Mouse (Mus musculus) liver, embryonic 11.5 days (tissue): Measurements from ENCODE around the gene Stx8. TPM values are rescaled to one million over a fixed set of nuclear protein-coding genes. Genes with fewer than 3 reads are reported as not detected.

Experiments
- ATAC-seq: fragments of 200-750 bp; cut with Nextera tagmentation; replicated peaks from 2 replicates; pipeline ENCODE4 v1.8.0; 2017; ENCODE audit warnings: moderate number of reproducible peaks, mild to moderate bottlenecking, moderate TSS enrichment, moderate library complexity; ENCODE audit not compliant: low FRiP score
- DNase-seq: peaks from one replicate; pipeline ENCODE4 v3.0.0-alpha.2; 2017; ENCODE audit warnings: low spot score
- H3K27ac ChIP-seq: fragments of 300-500 bp; sonication (generic); 2 replicates; pipeline ENCODE4 v1.5.1; 2014; ENCODE audit warnings: mild to moderate bottlenecking, low read depth, low read length, control low read depth
- H3K27me3 ChIP-seq: fragments of 300-500 bp; sonication (generic); replicated peaks from 2 replicates; pipeline ENCODE4 v1.6.1; 2014; ENCODE audit warnings: low read length, mixed read lengths; ENCODE audit not compliant: control insufficient read depth, insufficient read depth
- H3K36me3 ChIP-seq: fragments of 300-500 bp; sonication (generic); 2 replicates; pipeline ENCODE4 v1.6.1; 2014; ENCODE audit warnings: mild to moderate bottlenecking, low read length, moderate library complexity, mixed read lengths; ENCODE audit not compliant: control insufficient read depth, insufficient read depth
- H3K4me1 ChIP-seq: fragments of 300-500 bp; sonication (generic); replicated peaks from 2 replicates; pipeline ENCODE4 v1.6.1; 2014; ENCODE audit warnings: low read length, mixed read lengths; ENCODE audit not compliant: control insufficient read depth, insufficient read depth
- H3K4me2 ChIP-seq: fragments of 300-500 bp; sonication (generic); 2 replicates; pipeline ENCODE4 v1.6.1; 2014; ENCODE audit warnings: mild to moderate bottlenecking, control low read depth, moderate library complexity
- H3K4me3 ChIP-seq: fragments of 300-500 bp; sonication (generic); 2 replicates; pipeline ENCODE4 v1.5.1; 2014; ENCODE audit warnings: low read depth, low read length, control low read depth
- H3K9ac ChIP-seq: fragments of 300-500 bp; sonication (generic); 2 replicates; pipeline ENCODE4 v1.6.1; 2014; ENCODE audit warnings: low read depth, low read length, control low read depth
- H3K9me3 ChIP-seq: fragments of 300-500 bp; sonication (generic); 2 replicates; pipeline ENCODE4 v1.6.1; 2016; ENCODE audit warnings: low read length, inconsistent platforms, mixed read lengths; ENCODE audit not compliant: control insufficient read depth
- WGBS: fragments of 180-500 bp; shearing (Covaris S2); extraction: QIAGEN DNeasy Blood & Tissue Kit; methylation state at CpG from one replicate; pipeline ENCODE4 v1.1.7; 2014; 5-methylcytosine and 5-hydroxymethylcytosine counted together
- polyA plus RNA-seq: library from polyadenylated mRNA; unstranded; fragments of >200 nt; fragmentation: Nextera tagmentation; extraction: Ambion mirVana; gene quantifications from 2 replicates; pipeline ENCODE4 v1.2.1, GENCODE M21; 2014

Gene Stx8
- polyA plus RNA-seq, 1 experiment from 2014 or later = 45.8 TPM

DNA sequence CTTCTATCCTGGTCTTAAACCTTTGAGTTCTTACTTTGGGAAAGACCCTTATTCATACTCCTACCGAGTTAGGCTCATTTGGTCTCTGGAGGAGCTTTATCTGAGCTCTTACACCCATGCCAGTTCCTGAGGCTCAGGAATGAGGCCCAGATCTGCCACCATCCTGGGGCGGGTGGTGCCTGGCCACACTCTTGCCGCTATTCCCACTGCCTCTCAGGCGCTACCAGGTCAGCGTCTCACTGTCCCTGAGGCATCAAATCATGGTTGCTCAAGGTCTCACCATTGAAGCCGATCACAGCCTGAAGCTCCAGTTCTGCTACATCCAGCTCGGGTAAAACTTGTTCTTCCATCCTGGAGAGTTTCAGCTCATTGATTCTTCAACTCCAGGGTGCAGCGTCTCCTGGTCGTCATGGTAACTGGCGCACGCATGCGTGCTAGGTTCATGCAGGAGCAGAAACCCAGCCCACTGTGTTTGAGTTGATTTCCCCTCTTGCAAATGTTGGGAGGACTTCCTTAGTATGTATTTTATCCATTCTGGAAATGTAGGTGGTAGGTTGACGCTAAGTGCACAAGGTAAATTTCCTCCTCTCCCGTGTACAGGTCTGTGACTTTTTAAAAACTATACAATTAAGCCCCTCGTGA, 630 bp upstream of the Stx8 start, which contains the start of gene Cfap52:
TSS of gene Cfap52 (minus strand) at position 410 of the 642 bp plus-strand sequence.
- ATAC-seq = peak; percentile 73; the same call in 1 of the 2 replicates
- 6% methylated on average over 15 of the region's 15 CpGs for WGBS
- no peak within 1 kb of the TSS; the same call in 1 of the 2 replicates for H3K27ac ChIP-seq

DNA sequence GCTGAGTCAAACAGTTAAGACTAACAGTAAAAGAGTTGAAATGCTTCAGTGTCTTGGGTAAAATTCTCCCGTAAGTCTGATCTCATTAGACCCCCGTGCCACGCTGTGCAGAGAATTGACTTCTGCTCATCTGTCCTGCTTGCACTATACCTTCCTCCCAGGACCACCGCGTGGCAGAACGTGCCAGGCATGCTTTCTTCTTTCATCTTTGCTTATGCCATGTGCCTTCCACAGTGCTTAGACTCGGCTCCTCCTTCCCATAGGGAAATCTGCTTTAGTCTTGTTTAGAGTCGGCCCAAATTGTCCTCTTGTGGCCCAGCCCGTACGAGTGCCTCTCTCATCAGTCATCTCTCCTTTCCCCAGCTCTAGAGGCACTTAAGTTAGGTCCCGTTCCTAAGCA, 1.8 kb downstream of the Stx8 start:
- peaks cover 3% of the 10 kb centered on the region; the same call in 1 of the 2 replicates for H3K36me3 ChIP-seq
- H3K27ac ChIP-seq = no peak overlapping the region
- H3K4me2 ChIP-seq = no peak overlapping the region
- H3K4me3 ChIP-seq = no peak overlapping the region
- DNase-seq (no peak), ATAC-seq (no peak)
- no peaks in the 10 kb centered on the region for H3K9me3 ChIP-seq
- H3K9ac ChIP-seq = no peak overlapping the region
- 76% methylated on average over 11 of the region's 11 CpGs for WGBS
- peaks cover 8% of the 10 kb centered on the region; the same call in 1 of the 2 replicates for H3K4me1 ChIP-seq
- no peaks in the 10 kb centered on the region for H3K27me3 ChIP-seq

More for the DNA sequence above, 630 bp upstream of the Stx8 start, which contains the start of gene Cfap52:
- no peaks in the 10 kb centered on the region for H3K9me3 ChIP-seq
- peak within 1 kb of the TSS; percentile 80 for H3K9ac ChIP-seq
- DNase-seq = peak; percentile 80
- H3K36me3 ChIP-seq = peaks cover 3% of the 10 kb centered on the region; the same call in 1 of the 2 replicates
- no peaks in the 10 kb centered on the region for H3K27me3 ChIP-seq
- H3K4me3 ChIP-seq = peak within 1 kb of the TSS; percentile 89
- H3K4me2 ChIP-seq = peak within 1 kb of the TSS; percentile 90
- H3K4me1 ChIP-seq = peaks cover 8% of the 10 kb centered on the region; the same call in 1 of the 2 replicates

DNA sequence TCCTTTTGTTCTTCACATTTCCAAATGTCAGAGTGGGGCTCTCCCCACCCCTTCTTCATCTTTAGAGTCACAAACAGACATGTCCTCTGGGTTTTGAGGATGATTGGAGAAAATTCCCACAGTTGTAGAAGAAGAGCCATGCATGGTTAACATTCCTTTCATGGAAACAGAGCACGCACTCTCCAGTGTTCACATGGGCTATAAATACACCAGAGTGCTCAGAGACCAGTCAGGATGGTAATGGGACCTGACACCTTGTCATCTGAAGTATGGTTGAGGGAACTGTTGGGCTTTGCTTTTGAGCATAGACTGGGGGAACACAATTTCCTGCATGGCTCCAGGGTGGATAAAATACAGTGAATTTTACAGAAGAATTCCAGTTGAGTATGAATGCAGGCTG, 6.6 kb downstream of the Stx8 start:
- Histone ChIP-seq H3K4me2 (no peak overlapping the region), H3K9ac (no peak overlapping the region), H3K27ac (no peak overlapping the region), H3K4me3 (no peak overlapping the region), H3K9me3 (no peaks in the 10 kb centered on the region), H3K4me1 (0 out of 2 replicates have a peak, but pooled peaks cover 2% of the 10 kb centered on the region), H3K27me3 (no peaks in the 10 kb centered on the region), H3K36me3 (peaks cover 3% of the 10 kb centered on the region; the same call in 1 of the 2 replicates)
- WGBS = 91% methylated on average over 1 of the region's 1 CpGs
- no peak for DNase-seq
- no peak for ATAC-seq

DNA sequence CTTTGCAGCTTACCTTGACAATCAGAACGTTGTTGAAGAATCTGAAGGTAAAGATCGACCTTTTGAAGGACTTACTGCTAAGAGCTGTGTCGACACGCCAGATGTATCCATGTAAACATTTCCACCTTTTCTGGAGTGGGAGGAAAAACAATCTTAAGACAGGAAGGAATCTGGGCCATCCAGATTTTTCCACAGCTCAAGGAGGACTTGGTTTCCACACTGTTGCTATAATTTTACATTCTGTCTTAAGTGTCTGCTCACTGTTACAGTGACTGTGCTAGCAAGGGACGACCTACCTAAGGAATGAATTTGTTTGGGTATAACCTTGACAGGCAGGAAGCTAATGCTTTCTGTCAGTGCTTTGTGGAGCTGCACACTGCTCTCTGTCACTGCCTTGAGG, 7.2 kb downstream of the Stx8 start:
- Histone ChIP-seq H3K9ac (no peak overlapping the region), H3K4me1 (no peaks in the 10 kb centered on the region), H3K27ac (no peak overlapping the region), H3K36me3 (peaks cover 3% of the 10 kb centered on the region; the same call in 1 of the 2 replicates), H3K4me2 (no peak overlapping the region), H3K27me3 (no peaks in the 10 kb centered on the region), H3K4me3 (no peak overlapping the region), H3K9me3 (no peaks in the 10 kb centered on the region)
- 81% methylated on average over 5 of the region's 5 CpGs for WGBS
- DNase-seq (no peak), ATAC-seq (no peak)

DNA sequence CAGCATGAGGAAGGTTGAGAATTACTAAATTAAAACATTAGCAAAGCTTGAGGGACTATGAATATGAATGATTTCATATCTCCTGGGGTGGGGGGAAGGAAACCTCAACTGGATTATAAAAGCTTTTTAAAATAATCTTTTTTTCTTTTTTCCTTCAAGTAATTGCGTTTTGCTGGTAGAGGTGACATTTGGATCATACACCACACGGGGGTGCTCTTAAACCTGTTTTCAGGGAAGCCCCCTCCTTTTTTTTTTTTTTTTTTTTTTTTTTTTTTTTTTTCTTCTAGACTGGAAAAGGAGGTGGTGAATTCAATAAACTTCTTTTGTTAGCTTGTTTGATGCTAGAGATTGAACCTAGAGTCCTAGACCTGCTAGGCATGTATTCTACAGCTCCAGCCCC, 9.3 kb downstream of the Stx8 start:
- Histone ChIP-seq H3K4me1 (no peaks in the 10 kb centered on the region), H3K27ac (no peak overlapping the region), H3K9me3 (no peaks in the 10 kb centered on the region), H3K36me3 (no peaks in the 10 kb centered on the region), H3K9ac (no peak overlapping the region), H3K27me3 (no peaks in the 10 kb centered on the region), H3K4me2 (no peak overlapping the region), H3K4me3 (no peak overlapping the region)
- no peak for DNase-seq
- no peak for ATAC-seq
- 11% methylated on average over 2 of the region's 2 CpGs for WGBS

DNA sequence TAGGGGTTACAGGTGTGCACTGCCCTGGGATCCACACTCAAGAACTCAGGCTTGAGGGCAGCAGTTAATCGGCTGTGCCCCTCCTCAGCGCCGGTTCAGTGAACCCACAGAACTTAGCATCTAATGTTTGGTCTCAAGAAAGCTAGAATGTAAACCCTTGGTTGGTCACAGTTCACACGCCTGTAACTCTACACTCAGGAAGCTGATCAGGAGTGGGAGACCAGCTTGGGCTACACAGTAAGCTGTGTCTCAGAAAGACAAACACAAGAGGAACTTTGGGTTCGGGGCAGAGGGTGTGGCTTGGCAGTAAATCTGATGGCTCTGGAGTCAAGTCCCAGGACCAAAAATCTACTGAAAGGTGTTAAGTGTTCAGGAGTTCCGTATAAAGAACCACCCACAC, 17.6 kb downstream of the Stx8 start:
- DNase-seq (no peak), ATAC-seq (no peak)
- WGBS = 87% methylated on average over 6 of the region's 6 CpGs
- H3K4me2 ChIP-seq = no peak overlapping the region
- no peaks in the 10 kb centered on the region for H3K36me3 ChIP-seq
- no peaks in the 10 kb centered on the region for H3K9me3 ChIP-seq
- H3K27me3 ChIP-seq = no peaks in the 10 kb centered on the region
- no peaks in the 10 kb centered on the region for H3K4me1 ChIP-seq
- H3K9ac ChIP-seq = no peak overlapping the region
- no peak overlapping the region for H3K27ac ChIP-seq
- H3K4me3 ChIP-seq = no peak overlapping the region

DNA sequence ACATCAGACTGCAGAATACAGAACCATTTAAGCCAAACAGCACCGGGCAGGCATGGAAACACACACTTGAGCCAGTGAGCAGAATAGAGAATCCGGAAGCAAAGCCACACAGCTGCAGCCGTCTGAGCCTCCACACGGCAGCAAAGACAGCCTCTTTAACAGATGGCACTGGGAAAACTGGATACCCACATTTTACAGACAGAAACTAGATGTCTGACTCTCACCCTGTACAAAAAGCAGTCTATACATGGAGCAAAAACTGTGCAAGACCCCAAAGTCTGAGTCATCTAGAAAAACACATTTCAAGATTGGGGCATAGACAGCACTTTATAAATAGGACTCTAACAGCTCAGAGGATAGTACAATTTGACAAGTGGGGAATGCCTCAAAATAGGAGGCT, 25.2 kb downstream of the Stx8 start:
- 89% methylated on average over 4 of the region's 4 CpGs for WGBS
- no peak overlapping the region for H3K4me2 ChIP-seq
- ATAC-seq = no peak

DNA sequence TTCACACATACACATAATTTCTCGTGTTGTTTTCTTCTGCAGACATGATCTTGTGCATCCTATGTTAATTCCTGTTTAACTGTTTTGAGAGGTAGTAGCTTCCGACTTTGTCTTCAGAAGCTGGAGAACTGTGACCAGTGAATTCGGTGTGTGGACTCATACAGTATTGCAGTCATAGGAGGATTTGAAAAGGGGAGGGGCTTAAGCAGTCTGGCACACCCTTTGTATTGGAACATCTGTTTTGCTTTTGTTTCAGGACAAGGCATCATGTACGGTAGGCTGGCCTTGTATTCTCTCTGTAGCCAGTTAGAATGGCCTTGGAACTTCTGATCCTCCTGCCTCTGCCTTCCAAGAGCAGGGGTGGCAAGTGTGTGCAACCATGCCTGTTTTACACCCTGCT, 30.0 kb downstream of the Stx8 start:
- H3K27me3 ChIP-seq = no peaks in the 10 kb centered on the region
- ATAC-seq (no peak), DNase-seq (no peak)
- H3K9me3 ChIP-seq = no peaks in the 10 kb centered on the region
- no peaks in the 10 kb centered on the region for H3K4me1 ChIP-seq
- no peak overlapping the region for H3K27ac ChIP-seq
- H3K9ac ChIP-seq = no peak overlapping the region
- H3K4me2 ChIP-seq = no peak overlapping the region
- H3K36me3 ChIP-seq = no peaks in the 10 kb centered on the region
- WGBS = 80% methylated on average over 4 of the region's 4 CpGs
- H3K4me3 ChIP-seq = no peak overlapping the region

More for the DNA sequence above, 25.2 kb downstream of the Stx8 start:
- no peak for DNase-seq
- no peaks in the 10 kb centered on the region for H3K4me1 ChIP-seq
- no peak overlapping the region for H3K4me3 ChIP-seq
- H3K9ac ChIP-seq = no peak overlapping the region
- no peaks in the 10 kb centered on the region for H3K27me3 ChIP-seq
- H3K27ac ChIP-seq = no peak overlapping the region
- H3K9me3 ChIP-seq = no peaks in the 10 kb centered on the region
- H3K36me3 ChIP-seq = no peaks in the 10 kb centered on the region

DNA sequence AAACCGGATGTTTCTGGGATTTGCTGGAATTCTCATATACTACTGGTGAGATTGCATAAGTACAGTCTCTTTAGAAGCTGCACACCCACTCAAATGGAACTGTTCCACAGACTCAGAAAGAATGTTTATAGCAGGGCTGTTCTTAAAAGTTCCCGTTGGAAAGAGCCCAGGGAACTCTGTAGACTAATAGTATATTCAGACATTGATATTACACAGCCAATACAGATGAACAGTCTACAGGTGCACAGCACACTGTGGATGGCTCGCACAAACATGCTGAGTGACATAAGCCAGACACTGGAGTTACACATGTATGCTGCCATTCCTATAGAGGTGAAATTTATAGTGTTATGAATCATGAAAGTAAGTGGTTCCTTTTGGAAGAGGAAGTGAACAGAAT, 32.9 kb downstream of the Stx8 start:
- H3K4me1 ChIP-seq = no peaks in the 10 kb centered on the region
- no peak overlapping the region for H3K4me2 ChIP-seq
- ATAC-seq (no peak), DNase-seq (no peak)
- H3K36me3 ChIP-seq = no peaks in the 10 kb centered on the region
- no peaks in the 10 kb centered on the region for H3K27me3 ChIP-seq
- H3K9me3 ChIP-seq = no peaks in the 10 kb centered on the region
- no peak overlapping the region for H3K27ac ChIP-seq
- no peak overlapping the region for H3K9ac ChIP-seq
- H3K4me3 ChIP-seq = no peak overlapping the region
- WGBS = 91% methylated on average over 3 of the region's 3 CpGs
